Comparison of ENCODE assay signal across 13 mouse cellular contexts in the genomic region with DNA sequence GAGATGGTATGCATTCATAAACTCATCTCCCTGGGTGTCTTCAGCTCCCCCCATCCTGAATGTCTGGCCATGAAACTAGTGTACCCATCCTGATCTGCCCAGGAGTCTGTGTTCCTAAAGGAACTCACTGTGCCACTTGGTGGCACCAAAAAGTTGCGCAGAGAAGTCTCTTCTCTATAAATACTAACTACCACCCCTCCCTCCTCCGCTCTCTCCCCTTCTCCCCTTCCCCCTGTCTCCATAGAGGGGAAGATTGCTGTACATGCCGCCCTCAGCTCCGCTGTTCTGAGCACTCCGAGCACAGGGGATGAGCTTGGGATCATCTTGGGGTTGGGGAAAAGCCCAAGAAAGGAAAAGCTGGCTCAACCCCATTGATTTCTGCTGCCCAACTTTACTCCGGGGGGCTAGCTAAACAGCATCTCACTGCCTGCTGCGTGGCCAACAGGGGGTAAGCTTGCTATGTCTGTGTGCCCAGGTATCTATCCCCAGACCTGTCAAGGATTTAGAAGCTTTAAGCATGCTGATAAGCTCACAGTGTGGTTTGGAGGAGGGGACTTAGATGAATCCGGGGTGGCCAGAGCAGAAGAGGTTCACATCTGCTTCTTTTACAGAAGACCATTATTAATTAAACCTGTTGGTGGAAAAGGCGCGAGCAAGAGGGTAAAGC. TPM values are rescaled to one million over a fixed set of nuclear protein-coding genes. Genes with fewer than 3 reads are reported as not detected.
DNase-seq lines count a peak whose midpoint lies in the region; ATAC-seq and TF ChIP-seq lines count a peak whose summit lies in the region.
"Had no signal": no experiment of that assay in that cellular context is flagged by ENCODE, and none has a peak within 500 bp of the region (broad histone marks: within the 10 kb centered on the region; RNA-seq: fewer than 3 reads in every experiment).

No protein-coding gene starts in this region.

- no peaks in the 10 kb centered on the region for H3K27me3 ChIP-seq in neural tube, embryonic 14.5 days (ENCODE audit: control insufficient read depth, insufficient read depth, low read length)

- H3K4me3 ChIP-seq in neural tube, embryonic 14.5 days (ENCODE audit: low read depth, low read length) = peak overlapping the region; percentile 46
- no peak overlapping the region for H3K4me3 ChIP-seq in lung, adult 2 months (replicated peaks; ENCODE audit: extremely low read depth, low read depth, low read length)
- H3K4me3 ChIP-seq: embryonic facial prominence, embryonic 12.5 days; limb, embryonic 13.5 days had no signal

- DNase-seq in embryo, embryonic 11 days = peak; percentile 1
- DNase-seq in embryo, embryonic 10.5 days (ENCODE audit: low spot score) = no peak
- peak; percentile 67 to 82 for DNase-seq in frontal cortex, adult 2 months (ENCODE audit: extremely low spot score in 1 of 2, low spot score in 1 of 2)
- peak; percentile 70 to 74 for DNase-seq in layer of hippocampus, postnatal 36 days
- no peak for DNase-seq in lung, adult 2 months
- DNase-seq in thymus, postnatal 25 days = no peak
- DNase-seq in kidney, postnatal 14 days = no peak
- DNase-seq: lung, postnatal 4 days had no signal

- no peaks in the 10 kb centered on the region for H3K4me1 ChIP-seq in neural tube, embryonic 14.5 days (ENCODE audit: control insufficient read depth, insufficient read depth, low read length)
- no peaks in the 10 kb centered on the region for H3K4me1 ChIP-seq in lung, adult 2 months (ENCODE audit: control insufficient read depth, insufficient read depth, low read length)
- H3K4me1 ChIP-seq: embryonic facial prominence, embryonic 12.5 days had no signal

- ATAC-seq in neural tube, embryonic 14.5 days (ENCODE audit: low read depth) = peak; percentile 38; the same call in 1 of the 2 replicates
- ATAC-seq: inflammation-experienced regulatory T-cells, adult 6 months had no signal

- no peaks in the 10 kb centered on the region for H3K36me3 ChIP-seq in neural tube, embryonic 14.5 days (ENCODE audit: control insufficient read depth, insufficient read depth, low read length)
- H3K36me3 ChIP-seq: embryonic facial prominence, embryonic 12.5 days; limb, embryonic 13.5 days had no signal

- peak overlapping the region; percentile 41; the same call in 1 of the 2 replicates for H3K9ac ChIP-seq in neural tube, embryonic 14.5 days (replicated peaks; ENCODE audit: low read depth, low read length)
- H3K9ac ChIP-seq: embryonic facial prominence, embryonic 12.5 days; limb, embryonic 13.5 days had no signal

- TF ChIP-seq CTCF in lung, adult 2 months (IDR thresholded peaks at IDR 0.05; ENCODE audit: insufficient read depth, low read length) = no peak

- H3K27ac ChIP-seq in neural tube, embryonic 14.5 days (ENCODE audit: low read depth, low read length) = 0 out of 2 replicates have a peak overlapping the region, but pooled peaks have one; percentile 34
- H3K27ac ChIP-seq: embryonic facial prominence, embryonic 12.5 days; limb, embryonic 13.5 days had no signal

- H3K4me2 ChIP-seq in neural tube, embryonic 14.5 days (ENCODE audit: low read depth, low read length) = peak overlapping the region; percentile 63
- H3K4me2 ChIP-seq: embryonic facial prominence, embryonic 12.5 days; limb, embryonic 13.5 days had no signal

- H3K9me3 ChIP-seq in neural tube, embryonic 14.5 days (ENCODE audit: control insufficient read depth, low read length) = no peaks in the 10 kb centered on the region
- H3K9me3 ChIP-seq: embryonic facial prominence, embryonic 12.5 days; limb, embryonic 13.5 days had no signal

- TF ChIP-seq POLR2A in lung, adult 2 months (IDR thresholded peaks at IDR 0.05; ENCODE audit: borderline replicate concordance, extremely low read depth, low read depth, low read length) = no peak

- 17% methylated on average over 10 of the region's 10 CpGs for WGBS in neural tube, embryonic 14.5 days
- 13% methylated on average over 10 of the region's 10 CpGs for WGBS in lung, adult 2 months

RNA-seq across cellular contexts. Expression of a gene that starts 2.4 kb away (rescaled TPM):
- 38.0 and 45.7 TPM in 2 replicates for polyA plus RNA-seq in frontal cortex, adult 2 months (2012; rRNA removed)
- total RNA-seq in layer of hippocampus, postnatal 36 days (2021) = 100 to 1,000 TPM; 256 to 259 TPM
- 84.4 and 134 TPM in 2 replicates for polyA plus RNA-seq in neural tube, embryonic 14.5 days (2014; fragmentation: Nextera tagmentation; extraction: Ambion mirVana)
- 0.02 TPM in 1 of 2 replicates, not detected in the other for polyA plus RNA-seq in lung, adult 2 months (2012; rRNA removed)
- total RNA-seq: gastrocnemius, postnatal 4 days had no signal
- polyA plus RNA-seq: inflammation-experienced regulatory T-cells, adult 6 months had no signal

Comparison
In these comparisons a context has a peak if more than half of its experiments do, and no peak if none do; other contexts are left out.
1. DNase-seq: peak in embryo, embryonic 11 days (single experiment), frontal cortex, adult 2 months (2 of 2) and layer of hippocampus, postnatal 36 days (2 of 2); none in embryo, embryonic 10.5 days (single experiment), lung, adult 2 months (single experiment), thymus, postnatal 25 days (single experiment) and kidney, postnatal 14 days (single experiment).
2. RNA of a gene that starts 2.4 kb away (polyA plus RNA-seq): 84.4 to 134 TPM in neural tube, embryonic 14.5 days and 38.0 to 45.7 TPM in frontal cortex, adult 2 months; 0.02 TPM in lung, adult 2 months; every median in the first group is over 10 times any median in the second.